Mouse (Mus musculus): ENCODE data around the gene Mark1. TPM values are rescaled to one million over a fixed set of nuclear protein-coding genes. Genes with fewer than 3 reads are reported as not detected.

Mark1 gene
- polyA plus RNA-seq, 1 experiment from 2014 or later, result 2.4 TPM

- Histone ChIP-seq H3K27ac (ENCODE audit: low read depth, low read length) (no peak overlapping the region), H3K9ac (ENCODE audit: low read depth, low read length) (no peak overlapping the region), H3K4me2 (replicated peaks; ENCODE audit: low read depth, low read length) (no peak overlapping the region), H3K4me3 (ENCODE audit: low read length) (no peak overlapping the region), H3K36me3 (ENCODE audit: control insufficient read depth, insufficient read depth, low read length) (peaks cover 10% of the 10 kb centered on the region), H3K9me3 (ENCODE audit: control insufficient read depth, low read length) (no peaks in the 10 kb centered on the region), H3K4me1 (ENCODE audit: control insufficient read depth, insufficient read depth, low read length) (no peaks in the 10 kb centered on the region), H3K27me3 (ENCODE audit: control insufficient read depth, insufficient read depth, low read length) (no peaks in the 10 kb centered on the region)
- ATAC-seq (ENCODE audit: low FRiP score, low TSS enrichment), result no peak
- 85% methylated on average over 18 of the region's 18 CpGs for WGBS
Observed at GRCm38 (mm10) chr1:184912336-184912735, 87.0 kb downstream of the Mark1 start.

DNA sequence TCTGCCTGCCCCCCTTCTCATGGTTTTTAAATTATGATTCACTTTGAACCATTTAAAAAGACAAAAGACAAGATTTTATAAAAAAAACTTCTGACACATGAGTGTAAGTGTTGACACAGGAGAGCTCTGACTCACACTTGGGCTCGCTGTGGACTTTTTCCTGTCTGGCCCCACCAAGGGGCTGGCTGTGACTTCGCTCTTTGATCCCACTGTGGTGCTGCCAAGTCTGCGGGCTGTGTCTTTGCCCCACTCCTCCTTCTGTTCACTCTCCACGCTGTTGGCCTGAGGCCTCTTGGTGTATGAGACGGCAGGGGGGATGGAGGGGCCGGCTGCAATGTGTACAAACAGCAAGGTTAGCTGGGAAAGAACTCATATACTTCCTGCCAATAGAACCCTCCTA lies 87.5 kb downstream of the Mark1 start:
- H3K4me1 ChIP-seq (ENCODE audit: control insufficient read depth, insufficient read depth, low read length), result no peaks in the 10 kb centered on the region
- no peak overlapping the region for H3K9ac ChIP-seq (ENCODE audit: low read depth, low read length)
- H3K9me3 ChIP-seq (ENCODE audit: control insufficient read depth, low read length), result no peaks in the 10 kb centered on the region
- no peaks in the 10 kb centered on the region for H3K27me3 ChIP-seq (ENCODE audit: control insufficient read depth, insufficient read depth, low read length)
- 72% methylated on average over 6 of the region's 6 CpGs for WGBS
- no peak overlapping the region for H3K27ac ChIP-seq (ENCODE audit: low read depth, low read length)
- H3K4me2 ChIP-seq (replicated peaks; ENCODE audit: low read depth, low read length), result no peak overlapping the region
- no peak for ATAC-seq (ENCODE audit: low FRiP score, low TSS enrichment)
- H3K36me3 ChIP-seq (ENCODE audit: control insufficient read depth, insufficient read depth, low read length), result peaks cover 13% of the 10 kb centered on the region
- H3K4me3 ChIP-seq (ENCODE audit: low read length), result no peak overlapping the region

DNA sequence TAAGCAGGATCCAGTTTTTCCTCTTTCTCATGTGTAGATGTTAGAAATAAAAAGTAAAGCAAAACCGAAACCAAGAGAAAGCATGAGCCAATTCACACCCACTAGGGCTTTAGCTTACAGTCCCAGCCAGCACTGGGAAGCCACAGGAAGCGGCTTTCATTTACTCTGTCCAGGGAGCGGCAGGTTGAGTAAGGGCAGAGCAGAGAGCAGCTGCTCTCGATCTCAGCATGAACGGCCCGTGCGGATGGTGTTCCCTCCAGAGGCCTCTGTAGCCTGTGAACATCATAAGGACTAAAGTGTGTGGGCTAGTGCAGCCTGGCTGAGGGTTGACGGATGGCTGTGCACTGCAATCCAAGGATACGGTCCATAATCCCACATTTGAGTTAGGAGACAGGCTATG lies 90.8 kb downstream of the Mark1 start:
- Histone ChIP-seq H3K9ac (ENCODE audit: low read depth, low read length) (no peak overlapping the region), H3K4me1 (ENCODE audit: control insufficient read depth, insufficient read depth, low read length) (no peaks in the 10 kb centered on the region), H3K27ac (ENCODE audit: low read depth, low read length) (no peak overlapping the region), H3K4me2 (replicated peaks; ENCODE audit: low read depth, low read length) (no peak overlapping the region), H3K27me3 (ENCODE audit: control insufficient read depth, insufficient read depth, low read length) (no peaks in the 10 kb centered on the region), H3K4me3 (ENCODE audit: low read length) (no peak overlapping the region), H3K9me3 (ENCODE audit: control insufficient read depth, low read length) (no peaks in the 10 kb centered on the region), H3K36me3 (ENCODE audit: control insufficient read depth, insufficient read depth, low read length) (peaks cover 30% of the 10 kb centered on the region)
- ATAC-seq (ENCODE audit: low FRiP score, low TSS enrichment), result no peak
- 70% methylated on average over 9 of the region's 9 CpGs for WGBS

- Histone ChIP-seq H3K9me3 (ENCODE audit: control insufficient read depth, low read length) (no peaks in the 10 kb centered on the region), H3K27ac (ENCODE audit: low read depth, low read length) (no peak overlapping the region), H3K4me2 (replicated peaks; ENCODE audit: low read depth, low read length) (no peak overlapping the region), H3K9ac (ENCODE audit: low read depth, low read length) (no peak overlapping the region), H3K36me3 (ENCODE audit: control insufficient read depth, insufficient read depth, low read length) (peaks cover 25% of the 10 kb centered on the region), H3K4me1 (ENCODE audit: control insufficient read depth, insufficient read depth, low read length) (no peaks in the 10 kb centered on the region), H3K4me3 (ENCODE audit: low read length) (no peak overlapping the region), H3K27me3 (ENCODE audit: control insufficient read depth, insufficient read depth, low read length) (no peaks in the 10 kb centered on the region)
- WGBS, result 90% methylated on average over 12 of the region's 12 CpGs
- ATAC-seq (ENCODE audit: low FRiP score, low TSS enrichment), result no peak
Observed at GRCm38 (mm10) chr1:184905904-184906745, 93.2 kb downstream of the Mark1 start.

- H3K4me3 ChIP-seq (ENCODE audit: low read length), result no peak overlapping the region
- no peaks in the 10 kb centered on the region for H3K9me3 ChIP-seq (ENCODE audit: control insufficient read depth, low read length)
- H3K9ac ChIP-seq (ENCODE audit: low read depth, low read length), result no peak overlapping the region
- H3K36me3 ChIP-seq (ENCODE audit: control insufficient read depth, insufficient read depth, low read length), result peaks cover 25% of the 10 kb centered on the region
- H3K27me3 ChIP-seq (ENCODE audit: control insufficient read depth, insufficient read depth, low read length), result no peaks in the 10 kb centered on the region
- no peak overlapping the region for H3K4me2 ChIP-seq (replicated peaks; ENCODE audit: low read depth, low read length)
- no peaks in the 10 kb centered on the region for H3K4me1 ChIP-seq (ENCODE audit: control insufficient read depth, insufficient read depth, low read length)
- no peak for ATAC-seq (ENCODE audit: low FRiP score, low TSS enrichment)
- no peak overlapping the region for H3K27ac ChIP-seq (ENCODE audit: low read depth, low read length)
- WGBS, result 67% methylated on average over 19 of the region's 19 CpGs
Observed at GRCm38 (mm10) chr1:184905371-184905770, 94.0 kb downstream of the Mark1 start.

DNA sequence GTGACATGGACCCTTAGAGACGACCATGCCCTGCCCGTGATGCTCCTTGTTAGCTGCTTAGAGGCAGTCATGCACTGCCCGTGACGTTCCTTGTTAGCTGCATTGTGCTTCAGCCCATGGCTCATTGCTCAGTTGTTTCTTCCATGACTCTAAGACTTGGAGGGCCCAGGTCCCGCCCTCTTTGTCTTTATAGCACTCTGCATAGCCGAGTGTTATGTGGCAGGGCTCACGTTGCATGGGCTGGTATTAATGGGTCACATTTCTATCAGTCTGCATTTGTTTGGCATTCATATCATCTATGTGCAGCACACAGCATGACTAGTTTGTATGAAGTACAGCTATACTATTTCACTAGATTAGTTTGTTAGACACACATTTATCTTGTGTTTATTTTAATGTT lies 95.7 kb downstream of the Mark1 start:
- H3K4me3 ChIP-seq (ENCODE audit: low read length), result no peak overlapping the region
- no peak overlapping the region for H3K27ac ChIP-seq (ENCODE audit: low read depth, low read length)
- WGBS, result 64% methylated on average over 7 of the region's 7 CpGs
- H3K9me3 ChIP-seq (ENCODE audit: control insufficient read depth, low read length), result no peaks in the 10 kb centered on the region
- H3K27me3 ChIP-seq (ENCODE audit: control insufficient read depth, insufficient read depth, low read length), result no peaks in the 10 kb centered on the region
- peaks cover 25% of the 10 kb centered on the region for H3K36me3 ChIP-seq (ENCODE audit: control insufficient read depth, insufficient read depth, low read length)
- no peaks in the 10 kb centered on the region for H3K4me1 ChIP-seq (ENCODE audit: control insufficient read depth, insufficient read depth, low read length)
- no peak overlapping the region for H3K4me2 ChIP-seq (replicated peaks; ENCODE audit: low read depth, low read length)
- no peak overlapping the region for H3K9ac ChIP-seq (ENCODE audit: low read depth, low read length)
- ATAC-seq (ENCODE audit: low FRiP score, low TSS enrichment), result no peak

GRCm38 (mm10) chr1:184902886-184903285 lies 96.5 kb downstream of the Mark1 start:
- no peaks in the 10 kb centered on the region for H3K9me3 ChIP-seq (ENCODE audit: control insufficient read depth, low read length)
- peaks cover 25% of the 10 kb centered on the region for H3K36me3 ChIP-seq (ENCODE audit: control insufficient read depth, insufficient read depth, low read length)
- no peak overlapping the region for H3K4me2 ChIP-seq (replicated peaks; ENCODE audit: low read depth, low read length)
- ATAC-seq (ENCODE audit: low FRiP score, low TSS enrichment), result no peak
- H3K4me3 ChIP-seq (ENCODE audit: low read length), result no peak overlapping the region
- no peaks in the 10 kb centered on the region for H3K27me3 ChIP-seq (ENCODE audit: control insufficient read depth, insufficient read depth, low read length)
- no peak overlapping the region for H3K9ac ChIP-seq (ENCODE audit: low read depth, low read length)
- H3K4me1 ChIP-seq (ENCODE audit: control insufficient read depth, insufficient read depth, low read length), result no peaks in the 10 kb centered on the region
- WGBS, result 92% methylated on average over 7 of the region's 7 CpGs
- no peak overlapping the region for H3K27ac ChIP-seq (ENCODE audit: low read depth, low read length)

GRCm38 (mm10) chr1:184897350-184897749 lies 102.0 kb downstream of the Mark1 start:
- H3K9ac ChIP-seq (ENCODE audit: low read depth, low read length), result no peak overlapping the region
- H3K4me1 ChIP-seq (ENCODE audit: control insufficient read depth, insufficient read depth, low read length), result no peaks in the 10 kb centered on the region
- no peaks in the 10 kb centered on the region for H3K9me3 ChIP-seq (ENCODE audit: control insufficient read depth, low read length)
- ATAC-seq (ENCODE audit: low FRiP score, low TSS enrichment), result no peak
- WGBS, result 45% methylated on average over 16 of the region's 16 CpGs
- no peak overlapping the region for H3K4me2 ChIP-seq (replicated peaks; ENCODE audit: low read depth, low read length)
- no peaks in the 10 kb centered on the region for H3K27me3 ChIP-seq (ENCODE audit: control insufficient read depth, insufficient read depth, low read length)
- no peaks in the 10 kb centered on the region for H3K36me3 ChIP-seq (ENCODE audit: control insufficient read depth, insufficient read depth, low read length)
- no peak overlapping the region for H3K27ac ChIP-seq (ENCODE audit: low read depth, low read length)
- no peak overlapping the region for H3K4me3 ChIP-seq (ENCODE audit: low read length)

DNA sequence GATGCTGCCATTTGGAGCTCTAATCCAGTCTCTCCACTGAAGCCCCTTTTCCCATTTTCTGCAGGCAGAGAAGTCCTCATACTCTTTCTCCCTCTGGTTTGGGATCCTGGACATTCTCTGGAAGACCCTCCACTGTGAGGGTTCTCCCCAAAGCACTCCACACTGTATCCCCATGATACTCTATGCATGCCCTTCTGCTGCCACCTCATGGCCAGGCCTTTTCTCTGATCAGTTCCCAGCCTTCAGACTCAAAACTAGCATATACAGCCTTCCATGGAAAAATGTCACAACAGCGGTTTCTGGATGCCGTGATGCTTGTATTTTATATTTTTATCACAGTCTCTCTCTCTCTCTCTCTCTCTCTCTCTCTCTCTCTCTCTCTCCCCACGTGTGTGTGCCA lies 107.4 kb downstream of the Mark1 start:
- H3K9ac ChIP-seq (ENCODE audit: low read depth, low read length), result no peak overlapping the region
- no peak overlapping the region for H3K4me2 ChIP-seq (replicated peaks; ENCODE audit: low read depth, low read length)
- no peaks in the 10 kb centered on the region for H3K4me1 ChIP-seq (ENCODE audit: control insufficient read depth, insufficient read depth, low read length)
- no peaks in the 10 kb centered on the region for H3K27me3 ChIP-seq (ENCODE audit: control insufficient read depth, insufficient read depth, low read length)
- 77% methylated on average over 3 of the region's 3 CpGs for WGBS
- H3K9me3 ChIP-seq (ENCODE audit: control insufficient read depth, low read length), result no peaks in the 10 kb centered on the region
- no peak overlapping the region for H3K27ac ChIP-seq (ENCODE audit: low read depth, low read length)
- no peak for ATAC-seq (ENCODE audit: low FRiP score, low TSS enrichment)
- H3K36me3 ChIP-seq (ENCODE audit: control insufficient read depth, insufficient read depth, low read length), result no peaks in the 10 kb centered on the region
- H3K4me3 ChIP-seq (ENCODE audit: low read length), result no peak overlapping the region

Data from kidney, embryonic 14.5 days (tissue).